ENCODE assay signal across 8 mouse cellular contexts in the genomic region with DNA sequence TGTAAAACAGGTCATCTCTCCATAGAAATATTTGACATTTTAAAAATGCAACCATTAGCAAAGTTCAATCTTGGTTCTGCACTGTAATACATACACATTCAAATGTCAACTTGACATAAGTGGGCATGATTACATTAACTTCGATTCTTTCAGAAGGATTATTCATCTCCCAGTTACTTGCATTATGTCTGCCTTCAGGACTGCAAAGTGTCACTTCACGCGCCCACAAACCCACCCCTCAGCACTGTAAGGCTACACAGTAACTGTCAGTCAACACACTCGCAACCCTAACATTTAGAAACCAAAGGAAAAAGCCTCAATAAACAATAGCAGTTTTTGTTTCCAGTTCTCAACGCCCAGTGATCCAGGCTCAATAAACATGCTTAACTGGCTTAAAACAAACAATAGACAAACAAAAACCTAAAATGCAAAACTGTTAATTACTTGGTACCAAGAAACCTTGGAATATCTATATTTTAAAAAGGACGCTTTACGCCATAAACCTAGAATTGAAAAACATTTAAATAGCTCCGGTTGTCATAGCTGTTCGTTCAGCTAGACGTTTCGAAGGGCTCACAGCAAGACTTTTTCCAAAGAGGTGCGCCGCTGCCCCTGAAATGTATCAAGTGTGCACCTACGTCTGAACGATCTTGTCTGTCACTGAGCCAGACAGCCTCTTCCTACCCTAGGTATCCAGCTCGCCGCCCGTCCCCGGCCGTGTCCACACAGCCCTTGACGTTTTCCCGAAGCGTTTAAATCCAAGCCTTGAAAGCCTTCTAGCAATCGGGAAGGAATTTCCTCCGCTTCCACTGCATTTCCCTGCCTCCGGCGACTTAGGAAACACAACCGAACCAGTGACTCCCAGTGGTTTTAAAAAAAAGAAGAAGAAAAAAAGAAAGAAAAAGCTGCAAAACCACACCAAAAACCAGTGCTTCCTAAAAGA. TPM values are rescaled to one million over a fixed set of nuclear protein-coding genes. Genes with fewer than 3 reads are reported as not detected.
DNase-seq lines count a peak whose midpoint lies in the region; ATAC-seq and TF ChIP-seq lines count a peak whose summit lies in the region.

No protein-coding gene starts in this region.

- no peaks in the 10 kb centered on the region for H3K9me3 ChIP-seq in MEL (replicated peaks; ENCODE audit: insufficient read depth, low read length)
- no peaks in the 10 kb centered on the region for H3K9me3 ChIP-seq in heart, embryonic 10.5 days
- H3K9me3 ChIP-seq in kidney, embryonic 15.5 days (replicated peaks), result no peaks in the 10 kb centered on the region
- no peaks in the 10 kb centered on the region for H3K9me3 ChIP-seq in lung, embryonic 16.5 days (ENCODE audit: control insufficient read depth, low read length)

- peak; percentile 46 to 51 for DNase-seq in B cell, adult 2 months
- DNase-seq in MEL (ENCODE audit: low read depth, low spot score), result peak; percentile 69
- peak; percentile 56 to 57 for DNase-seq in cerebellum, postnatal 36 days
- peak; percentile 79 for DNase-seq in heart, embryonic 10.5 days (ENCODE audit: low spot score)
- DNase-seq in retina, adult 2 months (ENCODE audit: low read depth, low spot score), result peak; percentile 30
- DNase-seq in layer of hippocampus, adult 18-20 months (ENCODE audit: low spot score in 2 of 2), result no peak

- no peak for TF ChIP-seq RAD21 in MEL (IDR thresholded peaks at IDR 0.05; ENCODE audit: low read depth, low read length)

- H3K27ac ChIP-seq in MEL (ENCODE audit: control insufficient read depth, low read depth, low read length), result no peak overlapping the region; the same call in 1 of the 2 replicates
- H3K27ac ChIP-seq in heart, embryonic 10.5 days, result peak overlapping the region; percentile 98
- peak overlapping the region; percentile 99 for H3K27ac ChIP-seq in kidney, embryonic 15.5 days
- peak overlapping the region; percentile 98 for H3K27ac ChIP-seq in lung, embryonic 16.5 days (ENCODE audit: low read length)

- H3K9ac ChIP-seq in MEL (ENCODE audit: control insufficient read depth, low read depth, low read length, poor library complexity, severe bottlenecking), result peak overlapping the region; percentile 77
- H3K9ac ChIP-seq in kidney, embryonic 15.5 days, result peak overlapping the region; percentile 83
- peak overlapping the region; percentile 90 for H3K9ac ChIP-seq in lung, embryonic 16.5 days (ENCODE audit: low read length)

- peaks cover 13 to 36% of the 10 kb centered on the region in 2 experiments for H3K4me1 ChIP-seq in MEL (ENCODE audit: control insufficient read depth in 1 of 2, insufficient read depth in 2 of 2, low read length in 2 of 2)
- peaks cover 68% of the 10 kb centered on the region for H3K4me1 ChIP-seq in heart, embryonic 10.5 days
- H3K4me1 ChIP-seq in kidney, embryonic 15.5 days, result peaks cover 51% of the 10 kb centered on the region
- peaks cover 48% of the 10 kb centered on the region for H3K4me1 ChIP-seq in lung, embryonic 16.5 days (replicated peaks; ENCODE audit: control insufficient read depth, insufficient read depth, low read length)

- TF ChIP-seq EP300 in MEL (IDR thresholded peaks at IDR 0.05; ENCODE audit: low read depth in 1 of 2, low read length in 2 of 2), result no peak

- H3K4me2 ChIP-seq in kidney, embryonic 15.5 days, result peak overlapping the region; percentile 83
- H3K4me2 ChIP-seq in lung, embryonic 16.5 days (ENCODE audit: low read depth, low read length), result peak overlapping the region; percentile 80

- H3K36me3 ChIP-seq in MEL (ENCODE audit: control insufficient read depth in 1 of 2, insufficient read depth in 2 of 2, low read length in 2 of 2), result peaks cover 0 to 32% of the 10 kb centered on the region in 2 experiments; a peak in 2 of 4 replicates
- H3K36me3 ChIP-seq in heart, embryonic 10.5 days, result no peaks in the 10 kb centered on the region
- H3K36me3 ChIP-seq in kidney, embryonic 15.5 days, result no peaks in the 10 kb centered on the region
- no peaks in the 10 kb centered on the region for H3K36me3 ChIP-seq in lung, embryonic 16.5 days (ENCODE audit: control insufficient read depth, insufficient read depth, low read length)

- no peak for TF ChIP-seq POLR2A in MEL (IDR thresholded peaks at IDR 0.05; ENCODE audit: control insufficient read depth in 1 of 2, insufficient read depth in 1 of 2, low read depth in 1 of 2, low read length in 2 of 2, poor library complexity in 1 of 2)

- WGBS in heart, embryonic 10.5 days, result 1% methylated on average over 28 of the region's 28 CpGs
- under 1% methylated on average over 28 of the region's 28 CpGs for WGBS in kidney, embryonic 15.5 days
- WGBS in lung, embryonic 16.5 days, result under 1% methylated on average over 28 of the region's 28 CpGs

- peak overlapping the region; percentile 89 to 93 for H3K4me3 ChIP-seq in MEL (ENCODE audit: control insufficient read depth in 1 of 2, insufficient read depth in 1 of 2, low read depth in 2 of 2, low read length in 2 of 2)
- peak overlapping the region; percentile 82 for H3K4me3 ChIP-seq in heart, embryonic 10.5 days
- peak overlapping the region; percentile 77 for H3K4me3 ChIP-seq in kidney, embryonic 15.5 days (replicated peaks)
- H3K4me3 ChIP-seq in lung, embryonic 16.5 days (ENCODE audit: low read length), result peak overlapping the region; percentile 65

- no peaks in the 10 kb centered on the region for H3K27me3 ChIP-seq in MEL (ENCODE audit: control insufficient read depth in 1 of 2, insufficient read depth in 2 of 2, low read length in 2 of 2)
- no peaks in the 10 kb centered on the region for H3K27me3 ChIP-seq in heart, embryonic 10.5 days (ENCODE audit: insufficient read depth, poor library complexity, severe bottlenecking)
- 0 out of 2 replicates have a peak, but pooled peaks cover 5% of the 10 kb centered on the region for H3K27me3 ChIP-seq in kidney, embryonic 15.5 days
- H3K27me3 ChIP-seq in lung, embryonic 16.5 days (ENCODE audit: control insufficient read depth, insufficient read depth, low read depth, low read length), result no peaks in the 10 kb centered on the region

- no peak for TF ChIP-seq CTCF in MEL (IDR thresholded peaks at IDR 0.05 in 2 of 3, conservative IDR thresholded peaks at IDR 0.05 in 1 of 3; ENCODE audit: control insufficient read depth in 1 of 3, insufficient read depth in 1 of 3, low read depth in 2 of 3, low read length in 3 of 3, poor library complexity in 1 of 3, severe bottlenecking in 1 of 3)

- no peak for ATAC-seq in kidney, embryonic 15.5 days (replicated peaks; ENCODE audit: low FRiP score)
- ATAC-seq in lung, embryonic 16.5 days (ENCODE audit: low read depth), result no peak

- peaks cover 45% of the 10 kb centered on the region for H3K79me2 ChIP-seq in MEL (ENCODE audit: control insufficient read depth, insufficient read depth, low read length, poor library complexity)

TF ChIP-seq in MEL, 35 proteins besides CTCF, POLR2A, EP300 and RAD21:
- TF ChIP-seq ZKSCAN1 (IDR thresholded peaks at IDR 0.05; ENCODE audit: low read depth, low read length), result no peak
- 0 out of 2 replicates have a peak, but pooled peaks have one; percentile 3 for TF ChIP-seq CHD1 (IDR thresholded peaks at IDR 0.05; ENCODE audit: low read depth, low read length)
- no peak for TF ChIP-seq ETS1 (IDR thresholded peaks at IDR 0.05; ENCODE audit: low read depth, low read length)
- no peak for TF ChIP-seq TAL1 (IDR thresholded peaks at IDR 0.05; ENCODE audit: low read length)
- TF ChIP-seq JUND (IDR thresholded peaks at IDR 0.05; ENCODE audit: low read depth, low read length), result no peak
- peak; percentile 62 for TF ChIP-seq MXI1 (IDR thresholded peaks at IDR 0.05; ENCODE audit: low read depth, low read length)
- no peak for TF ChIP-seq MEF2A (IDR thresholded peaks at IDR 0.05; ENCODE audit: extremely low read depth, insufficient replicate concordance, low read depth, low read length, poor library complexity, severe bottlenecking)
- 0 out of 2 replicates have a peak, but pooled peaks have one; percentile 3 for TF ChIP-seq MAZ (IDR thresholded peaks at IDR 0.05; ENCODE audit: low read depth, low read length)
- no peak for TF ChIP-seq TCF12 (IDR thresholded peaks at IDR 0.05; ENCODE audit: low read depth, low read length)
- TF ChIP-seq NRF1 (IDR thresholded peaks at IDR 0.05; ENCODE audit: insufficient read depth, low read depth, low read length, poor library complexity, severe bottlenecking), result no peak
- TF ChIP-seq KAT2A (conservative IDR thresholded peaks at IDR 0.05; ENCODE audit: low read depth, low read length), result no peak
- 0 out of 2 replicates have a peak, but pooled peaks have one; percentile 18 for TF ChIP-seq UBTF (IDR thresholded peaks at IDR 0.05; ENCODE audit: borderline replicate concordance, insufficient read depth, low read depth, low read length)
- 0 out of 2 replicates have a peak, but pooled peaks have one; percentile 11 for TF ChIP-seq MAX (IDR thresholded peaks at IDR 0.05; ENCODE audit: low read length)
- TF ChIP-seq TBP (IDR thresholded peaks at IDR 0.05; ENCODE audit: low read depth, low read length), result 0 out of 2 replicates have a peak, but pooled peaks have one; percentile 12
- no peak for TF ChIP-seq USF2 (IDR thresholded peaks at IDR 0.05; ENCODE audit: borderline replicate concordance in 1 of 2, insufficient read depth in 1 of 2, low read depth in 1 of 2, low read length in 2 of 2)

RNA-seq across cellular contexts. Expression of gene Ubl3, which starts 1.5 kb away (rescaled TPM):
- total RNA-seq in MEL (2012; rRNA removed), result 41.0 and 50.7 TPM in 2 replicates
- polyA plus RNA-seq in MEL (2012; ENCODE audit: insufficient read depth in 1 of 2, insufficient read length in 2 of 2, low read depth in 1 of 2, low replicate concordance in 2 of 2, missing spikeins in 1 of 2), result 10 to 100 TPM in 1 of 2 experiments, not detected in 1; 59.0 TPM
- polyA plus RNA-seq in heart, embryonic 10.5 days (2016; fragmentation: Nextera tagmentation; extraction: Ambion mirVana), result 55.0 and 59.9 TPM in 2 replicates
- 68.8 and 76.0 TPM in 2 replicates for polyA plus RNA-seq in kidney, embryonic 15.5 days (2015; fragmentation: Nextera tagmentation; extraction: Ambion mirVana)
- polyA plus RNA-seq in lung, embryonic 16.5 days (2015; fragmentation: Nextera tagmentation; extraction: Ambion mirVana), result 55.9 and 73.5 TPM in 2 replicates
- 100 to 1,000 TPM; 235 to 245 TPM for total RNA-seq in layer of hippocampus, adult 18-20 months (2021)

Comparison
In these comparisons a context has a peak if more than half of its experiments do, and no peak if none do; other contexts are left out.
1. DNase-seq: peak in B cell, adult 2 months (2 of 2), MEL (single experiment), cerebellum, postnatal 36 days (2 of 2), heart, embryonic 10.5 days (single experiment) and retina, adult 2 months (single experiment); none in layer of hippocampus, adult 18-20 months (0 of 2).
2. Peak in every context shown above with its lines, with median percentiles within 50 percentile points of each other: H3K4me3 ChIP-seq and H3K9ac ChIP-seq.